Mouse (Mus musculus): ENCODE measurements at regions not wholly inside any gene's neighbourhood (a gene's known extent, or its start where the extent isn't known, plus 50 kb on each side); places are given as distances from the start of the nearest gene placed in this dataset.
"Not testable (repeated sequence)": the region's sequence is repeated elsewhere in the genome, so short reads cannot be mapped to it uniquely, and the experiment has no call there.

- DNase-seq (ENCODE audit: low read depth, low spot score), result no peak
These were observed 56.2 kb downstream of the Speer3 start for GRCm38 (mm10) chr5:13847571-13847970.

- DNase-seq (ENCODE audit: low read depth, low spot score), result not testable (repeated sequence)
These were observed 88.8 kb downstream of the Speer3 start for GRCm38 (mm10) chr5:13880236-13880635.

GRCm38 (mm10) chr5:13888415-13888814 lies 97.0 kb downstream of the Speer3 start:
- no peak for DNase-seq (ENCODE audit: low read depth, low spot score)

GRCm38 (mm10) chr5:13908257-13908656 lies 116.8 kb upstream of the Sema3e start:
- peak; percentile 41 for DNase-seq (ENCODE audit: low read depth, low spot score)

- DNase-seq (ENCODE audit: low read depth, low spot score), result no peak
These were observed 107.7 kb upstream of the Sema3e start for GRCm38 (mm10) chr5:13917355-13917754.

GRCm38 (mm10) chr5:13922295-13922694 lies 102.8 kb upstream of the Sema3e start:
- no peak for DNase-seq (ENCODE audit: low read depth, low spot score)

GRCm38 (mm10) chr5:13931011-13931410 lies 94.1 kb upstream of the Sema3e start:
- no peak for DNase-seq (ENCODE audit: low read depth, low spot score)

GRCm38 (mm10) chr5:13951346-13951745 lies 73.7 kb upstream of the Sema3e start:
- DNase-seq (ENCODE audit: low read depth, low spot score), result no peak

- no peak for DNase-seq (ENCODE audit: low read depth, low spot score)
These were observed 69.5 kb upstream of the Sema3e start for GRCm38 (mm10) chr5:13955616-13956015.

- no peak for DNase-seq (ENCODE audit: low read depth, low spot score)
These were observed 65.5 kb upstream of the Sema3e start for GRCm38 (mm10) chr5:13959575-13959974.

GRCm38 (mm10) chr5:13965901-13966300 lies 59.2 kb upstream of the Sema3e start:
- no peak for DNase-seq (ENCODE audit: low read depth, low spot score)

GRCm38 (mm10) chr5:13974664-13975063 lies 50.4 kb upstream of the Sema3e start:
- DNase-seq (ENCODE audit: low read depth, low spot score), result no peak

All from embryo, embryonic 11.5 days (tissue).